Mouse (Mus musculus): ENCODE measurements around the gene Rergl. TPM values are rescaled to one million over a fixed set of nuclear protein-coding genes. Genes with fewer than 3 reads are reported as not detected.

Rergl gene
- under 1 TPM in 1 of 2 experiments, not detected in 1; 0.32 TPM for total RNA-seq (2021)
- long read RNA-seq, experiment 1 = 0 reads
- long read RNA-seq, experiment 2 = 0 reads

DNA sequence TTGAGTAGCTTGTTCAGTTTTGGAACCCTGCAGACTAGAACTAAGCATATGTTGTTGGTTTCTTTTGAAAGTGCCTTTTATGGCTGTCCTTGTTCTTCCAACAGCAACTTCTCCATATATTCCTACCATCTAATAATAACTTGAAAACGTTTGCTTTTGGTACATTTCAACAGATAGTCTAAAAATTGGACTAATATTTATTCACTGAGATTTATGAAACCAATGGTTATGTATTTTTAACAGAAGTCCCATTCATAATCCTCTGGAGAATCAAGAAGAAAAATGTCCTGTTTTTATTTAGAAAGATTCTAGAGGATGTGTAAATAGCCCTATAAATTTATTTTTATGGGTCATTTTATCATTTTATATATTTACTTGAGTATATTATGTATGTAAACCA, at the start of gene Rergl:
Gene Rergl (minus strand): TSS at position 101 of the 400 bp plus-strand sequence.
- no peak for DNase-seq (ENCODE audit: low spot score in 2 of 2)

DNA sequence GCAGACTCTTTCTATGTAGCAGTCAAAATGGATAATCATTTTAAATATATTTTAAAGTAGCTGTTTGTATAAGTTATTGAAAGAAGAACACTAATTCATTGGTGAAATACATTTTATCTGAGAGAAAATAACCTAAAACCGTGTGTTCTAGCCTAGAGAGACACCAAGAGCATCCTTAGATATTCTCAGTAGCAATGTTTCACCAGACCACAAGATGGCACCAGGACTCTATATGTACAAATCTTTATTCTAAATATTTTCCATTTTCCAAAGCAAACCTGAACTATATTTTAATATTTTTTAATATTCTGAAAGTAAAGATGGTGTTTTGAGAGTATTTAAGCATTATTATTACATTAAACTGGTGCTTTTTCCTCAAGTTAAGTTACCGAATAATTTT, 36.7 kb upstream of the Rergl start:
- no peak for DNase-seq (ENCODE audit: low spot score in 2 of 2)

DNA sequence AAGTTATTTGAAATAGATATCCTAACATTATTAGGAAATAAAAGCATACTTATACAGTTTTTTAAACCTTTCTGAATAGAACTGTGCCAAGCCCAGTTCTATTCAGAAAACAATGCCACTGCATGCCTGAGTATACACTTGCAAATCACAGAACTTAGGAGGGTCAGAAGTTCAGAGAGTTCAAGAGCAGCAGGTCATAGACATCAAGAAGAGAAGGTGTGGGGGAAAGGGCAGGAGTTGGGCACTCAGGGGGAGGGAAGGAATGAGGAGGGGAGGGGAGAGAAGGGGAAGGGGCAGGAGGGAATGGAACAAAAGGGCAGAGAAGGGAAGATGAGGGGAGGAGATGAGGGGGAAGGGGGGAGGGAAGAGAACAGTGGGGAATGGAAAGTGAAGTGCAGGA, 23.6 kb upstream of the Rergl start:
- DNase-seq (ENCODE audit: low spot score in 2 of 2) = no peak

DNA sequence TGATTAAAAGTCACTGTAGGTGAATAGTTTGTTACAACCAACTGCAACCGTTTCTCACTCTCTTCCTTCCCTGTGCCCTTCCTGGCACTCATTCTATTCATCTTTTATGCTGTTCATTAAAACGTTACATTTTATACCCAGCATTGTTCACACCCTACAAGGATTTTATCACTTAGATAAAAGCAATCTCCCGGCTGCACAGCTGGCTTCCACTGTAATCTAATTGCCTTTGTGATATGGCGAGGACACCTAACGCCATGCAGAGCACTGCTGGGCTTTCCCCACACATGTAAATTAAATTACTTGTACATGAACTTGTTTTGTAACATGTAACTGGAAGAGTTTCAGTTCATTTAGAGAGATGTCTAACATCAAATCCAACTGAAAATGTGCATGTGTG, 22.5 kb upstream of the Rergl start:
- no peak for DNase-seq (ENCODE audit: low spot score in 2 of 2)

DNA sequence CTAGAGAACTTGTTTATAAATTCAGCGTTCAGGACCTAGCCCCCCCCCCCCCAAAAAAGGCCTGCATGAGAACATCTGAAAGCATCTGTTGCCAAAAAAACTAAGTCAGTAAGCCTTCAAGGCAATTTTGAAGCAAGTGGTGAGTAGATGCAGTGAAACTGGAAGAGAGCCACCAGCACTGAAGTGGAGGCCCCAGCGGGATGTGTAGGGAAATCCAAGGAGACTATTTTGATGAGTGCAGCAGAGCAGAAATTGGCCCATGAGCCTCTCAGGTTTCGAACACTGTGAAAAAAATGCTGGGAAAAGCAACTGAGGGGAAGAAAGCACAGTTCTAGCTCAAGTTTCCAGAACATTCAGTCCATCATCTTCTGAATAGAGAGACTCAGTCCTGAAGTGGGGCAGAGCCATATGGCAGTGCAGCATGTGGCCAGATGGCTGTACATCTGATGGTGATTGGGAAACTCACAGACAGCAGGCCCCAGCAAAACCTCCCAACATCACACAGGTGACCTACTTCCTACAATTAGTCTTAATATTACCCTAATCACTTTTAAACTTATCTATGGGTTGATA, 13.2 kb upstream of the Rergl start:
- no peak for DNase-seq (ENCODE audit: low spot score in 2 of 2)

DNA sequence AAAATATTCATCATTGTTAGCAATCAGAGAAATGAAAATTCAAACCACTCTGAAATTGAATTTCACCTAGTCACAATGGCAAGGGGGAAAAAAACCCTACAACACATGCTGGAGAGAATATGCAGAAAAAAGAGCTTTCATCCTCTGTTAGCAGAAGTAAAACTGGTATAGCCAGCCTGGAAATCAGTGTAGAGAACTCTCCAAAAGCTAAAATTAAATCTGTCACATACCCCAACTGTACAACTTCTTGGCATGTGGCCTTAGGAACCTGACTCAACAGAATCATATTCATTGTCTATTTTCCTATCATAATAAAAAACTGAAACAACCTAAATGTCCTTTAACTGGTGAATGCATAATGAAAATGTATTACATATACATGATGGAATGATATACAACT, 22.0 kb downstream of the Rergl start:
- no peak for DNase-seq (ENCODE audit: low spot score in 2 of 2)

DNA sequence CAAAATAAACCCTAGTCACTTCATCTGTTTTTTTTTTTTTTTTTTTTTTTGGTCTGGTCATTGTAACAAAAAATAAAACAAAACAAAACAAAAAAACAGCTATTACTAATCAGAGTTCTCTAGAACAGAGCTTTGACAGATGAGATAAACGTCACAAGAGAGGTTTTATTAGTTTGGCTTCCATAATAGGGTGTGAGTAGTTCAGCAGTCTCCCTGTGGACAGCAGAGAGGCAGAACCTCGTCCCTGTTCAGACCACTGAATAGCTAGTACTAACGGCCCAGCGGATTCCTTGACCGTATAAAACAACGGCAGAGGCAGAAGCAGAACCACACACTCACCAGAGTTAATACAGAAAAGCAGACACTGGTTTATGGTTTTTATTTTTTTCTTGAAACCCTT, 36.8 kb downstream of the Rergl start:
- no peak for DNase-seq (ENCODE audit: low spot score in 2 of 2)

DNA sequence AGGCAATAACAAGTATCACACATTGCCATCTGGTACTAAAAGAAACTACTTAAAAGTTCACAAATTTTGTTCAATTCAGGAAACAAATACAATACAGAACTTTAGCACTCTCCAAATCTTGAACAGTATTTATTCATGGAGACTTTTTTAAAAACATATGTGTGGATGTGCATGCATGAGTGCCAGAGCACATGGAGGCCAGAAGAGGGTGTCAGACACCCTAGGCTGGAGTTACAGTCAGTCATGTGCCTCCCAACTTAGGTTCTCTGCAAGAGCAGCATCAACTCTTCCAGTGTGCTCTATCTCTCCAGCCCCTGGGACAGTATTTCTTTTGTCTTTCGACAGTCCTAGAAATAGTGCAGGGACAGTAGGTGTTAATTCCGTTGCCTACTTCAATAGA, 37.5 kb downstream of the Rergl start:
- no peak for DNase-seq (ENCODE audit: low spot score in 2 of 2)

DNA sequence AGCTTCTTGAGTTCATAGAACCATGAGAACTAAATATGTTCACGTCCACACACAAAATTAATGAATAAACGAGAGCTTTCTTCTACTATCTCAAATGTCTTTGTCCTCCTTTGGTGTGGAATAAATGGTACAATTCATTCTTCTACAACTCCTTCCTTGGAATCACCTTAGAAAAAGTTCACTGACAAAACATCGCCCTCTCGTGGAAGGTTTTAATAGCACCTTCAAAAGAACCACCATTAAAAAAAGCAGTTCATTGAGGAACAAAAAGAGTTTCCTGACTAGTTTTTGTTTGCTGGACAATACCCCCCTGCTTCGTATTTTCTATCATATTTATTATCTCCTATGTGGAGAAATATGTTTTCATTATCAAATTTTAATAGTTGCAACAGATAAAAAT, 40.7 kb downstream of the Rergl start:
- DNase-seq (ENCODE audit: low spot score in 2 of 2) = no peak

DNA sequence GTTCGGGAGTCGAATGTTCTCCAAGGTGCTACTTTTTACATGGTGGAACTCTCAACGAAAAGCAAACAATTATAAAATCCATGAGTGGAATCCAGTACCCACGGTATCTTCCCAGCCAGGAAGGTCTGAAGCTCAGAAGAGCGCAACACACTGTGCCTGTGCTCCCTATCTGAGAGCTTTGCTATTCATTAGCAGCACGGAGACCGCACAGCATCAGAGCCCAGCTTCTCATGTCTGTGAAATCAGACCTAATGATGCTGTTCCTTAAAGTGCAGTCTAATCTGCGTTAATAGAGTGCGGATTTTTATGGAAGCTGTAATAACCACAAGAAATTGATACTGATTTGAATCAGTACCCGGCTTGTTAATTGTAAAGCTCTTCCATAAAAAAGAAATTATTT, 41.3 kb downstream of the Rergl start:
- no peak for DNase-seq (ENCODE audit: low spot score in 2 of 2)

DNA sequence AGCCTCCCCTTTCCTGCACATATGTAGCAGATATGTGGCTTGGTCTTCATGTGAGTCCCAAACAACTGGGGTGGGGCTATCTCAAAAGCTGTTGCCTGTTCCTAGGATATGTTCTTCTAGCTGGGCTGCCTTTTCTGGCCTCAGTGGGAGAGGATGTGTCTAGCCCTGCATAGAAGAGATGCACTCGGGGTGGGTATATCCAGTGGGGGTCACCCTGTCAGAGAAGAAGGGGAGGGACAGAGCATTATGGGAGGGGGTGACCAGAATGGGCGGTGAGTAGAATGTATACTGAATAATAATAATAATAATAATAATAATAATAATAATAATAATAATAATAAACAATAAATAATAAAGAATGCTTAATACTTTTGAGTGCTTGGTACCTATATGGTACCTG, 57.8 kb downstream of the Rergl start:
- no peak for DNase-seq (ENCODE audit: low spot score in 2 of 2)

Other genes starting within 250 kb of the Rergl start
- 10 to 100 TPM in 1 of 2 experiments, not detected in 1; 43.7 TPM for gene Pik3c2g, start 85.2 kb upstream of the Rergl start, total RNA-seq (2021)

Measured in adrenal gland, adult 18-20 months (tissue).